Mouse (Mus musculus) activated CD4-positive, CD25-positive, alpha-beta regulatory T cell (primary cell): ENCODE results near the gene Dmrtb1. TPM values are rescaled to one million over a fixed set of nuclear protein-coding genes. Genes with fewer than 3 reads are reported as not detected.

Experiments used
- polyA plus RNA-seq, 2 experiments: library from polyadenylated mRNA; unstranded; fragments of 100-300 nt; shearing (Covaris generic); gene quantifications; one replicate each; pipeline ENCODE4 v1.2.1; 2017

The Dmrtb1 gene
- not detected for polyA plus RNA-seq

GRCm38 (mm10) chr4:107684130-107684529 lies at the start of gene Dmrtb1:
Gene Dmrtb1, minus strand, starts transcription at chr4:107684230.

Other genes starting within 250 kb of the Dmrtb1 start
- gene Glis1, start 249.6 kb downstream of the Dmrtb1 start, polyA plus RNA-seq: under 1 TPM in 1 of 2 experiments, not detected in 1; 0.43 TPM
- 1 to 10 TPM; 4.7 to 7.6 TPM for gene Lrp8, start 118.0 kb upstream of the Dmrtb1 start, polyA plus RNA-seq
- 100 to 1,000 TPM; 135 to 179 TPM for gene Magoh, start 195.5 kb upstream of the Dmrtb1 start, polyA plus RNA-seq
- 10 to 100 TPM; 45.6 to 59.1 TPM for gene 0610037L13Rik, start 205.6 kb upstream of the Dmrtb1 start, polyA plus RNA-seq
- 10 to 100 TPM; 20.8 to 22.5 TPM for gene Cpt2, start 239.4 kb upstream of the Dmrtb1 start, polyA plus RNA-seq